16 mouse cellular contexts compared by ENCODE assay signal in genomic region chr7:80365759-80366158, GRCm38 (mm10). TPM values are rescaled to one million over a fixed set of nuclear protein-coding genes. Genes with fewer than 3 reads are reported as not detected.
DNase-seq lines count a peak whose midpoint lies in the region; ATAC-seq and TF ChIP-seq lines count a peak whose summit lies in the region.
"Had no signal": no experiment of that assay in that cellular context is flagged by ENCODE, and none has a peak within 500 bp of the region (broad histone marks: within the 10 kb centered on the region; RNA-seq: fewer than 3 reads in every experiment).

No protein-coding gene starts in this region.

- H3K4me3 ChIP-seq in lung, postnatal 0 days (ENCODE audit: low read depth, low read length) = no peak overlapping the region
- H3K4me3 ChIP-seq in lung, adult 2 months (replicated peaks; ENCODE audit: extremely low read depth, low read depth, low read length) = no peak overlapping the region
- H3K4me3 ChIP-seq: embryonic facial prominence, embryonic 13.5 days; stomach, embryonic 15.5 days had no signal

- intact Hi-C loops in heart, postnatal 14 days (cut with DNase I) = no loop called here
- intact Hi-C loops in gastrocnemius, postnatal 14 days (cut with DNase I; ENCODE audit: low total_unique reads) = no loop called here

- TF ChIP-seq EP300 in lung, postnatal 0 days (IDR thresholded peaks at IDR 0.05) = no peak

- peaks cover 8% of the 10 kb centered on the region for H3K4me1 ChIP-seq in lung, postnatal 0 days (ENCODE audit: insufficient read depth, low read depth, low read length)
- peaks cover 11% of the 10 kb centered on the region for H3K4me1 ChIP-seq in lung, adult 2 months (ENCODE audit: control insufficient read depth, insufficient read depth, low read length)

- ATAC-seq in lung, postnatal 0 days = no peak

- no peak for TF ChIP-seq CTCF in lung, postnatal 0 days (IDR thresholded peaks at IDR 0.05)
- TF ChIP-seq CTCF in lung, adult 2 months (IDR thresholded peaks at IDR 0.05; ENCODE audit: insufficient read depth, low read length) = no peak

- H3K9ac ChIP-seq in lung, postnatal 0 days (replicated peaks; ENCODE audit: low read depth) = no peak overlapping the region
- H3K9ac ChIP-seq: embryonic facial prominence, embryonic 13.5 days; hindbrain, embryonic 14.5 days; stomach, embryonic 15.5 days had no signal

- H3K36me3 ChIP-seq in lung, postnatal 0 days (ENCODE audit: insufficient read depth, low read length) = peaks cover 28% of the 10 kb centered on the region

- no peak for TF ChIP-seq POLR2A in lung, adult 2 months (IDR thresholded peaks at IDR 0.05; ENCODE audit: borderline replicate concordance, extremely low read depth, low read depth, low read length)

- WGBS in lung, postnatal 0 days = 71% methylated on average over 2 of the region's 2 CpGs
- 76% methylated on average over 2 of the region's 2 CpGs for WGBS in lung, adult 2 months

- H3K27ac ChIP-seq in lung, postnatal 0 days (ENCODE audit: low read length) = no peak overlapping the region
- H3K27ac ChIP-seq: embryonic facial prominence, embryonic 13.5 days; hindbrain, embryonic 14.5 days; stomach, embryonic 15.5 days had no signal

- H3K9me3 ChIP-seq in lung, postnatal 0 days (ENCODE audit: low read length) = no peaks in the 10 kb centered on the region
- H3K9me3 ChIP-seq: embryonic facial prominence, embryonic 13.5 days; G1E; stomach, embryonic 15.5 days had no signal

- DNase-seq in heart, postnatal 14 days = peak; percentile 55 to 66
- DNase-seq in heart, adult 9 months (ENCODE audit: low spot score in 2 of 2) = no peak
- DNase-seq in lung, postnatal 0 days (ENCODE audit: low spot score) = peak; percentile 43
- no peak for DNase-seq in lung, adult 2 months
- peak; percentile 50 for DNase-seq in gastrocnemius, postnatal 14 days
- DNase-seq in lung, postnatal 14 days = peak; percentile 45
- no peak for DNase-seq in c-Kit-positive CD71-positive TER-119-positive erythroid progenitor cells, embryonic 14.5 days (ENCODE audit: low spot score)
- DNase-seq: cerebellum, adult 11-12 months; right cerebral cortex, adult 18-20 months; spleen, adult 18-20 months; thymus, postnatal 14 days had no signal

- no peak overlapping the region for H3K4me2 ChIP-seq in lung, postnatal 0 days (replicated peaks; ENCODE audit: low read depth, low read length)
- H3K4me2 ChIP-seq: embryonic facial prominence, embryonic 13.5 days; hindbrain, embryonic 14.5 days; midbrain, embryonic 11.5 days; stomach, embryonic 15.5 days had no signal

- H3K27me3 ChIP-seq in lung, postnatal 0 days (replicated peaks; ENCODE audit: insufficient read depth, low read length) = no peaks in the 10 kb centered on the region
- H3K27me3 ChIP-seq: embryonic facial prominence, embryonic 13.5 days; stomach, embryonic 15.5 days had no signal

RNA-seq across cellular contexts. Expression of gene Man2a2, which starts 5.4 kb away (rescaled TPM):
- total RNA-seq in heart, postnatal 14 days (2021) = 10 to 100 TPM; 68.8 to 69.3 TPM
- polyA plus RNA-seq in lung, postnatal 0 days (2015; fragmentation: Nextera tagmentation; extraction: Ambion mirVana) = 8.5 and 9.6 TPM in 2 replicates
- polyA plus RNA-seq in lung, adult 2 months (2012; rRNA removed) = 93.7 and 96.3 TPM in 2 replicates
- 10 to 100 TPM; 96.8 to 97.0 TPM for total RNA-seq in gastrocnemius, postnatal 14 days (2021)

RNA-seq across cellular contexts. Expression of gene Fes, which starts 22.0 kb away (rescaled TPM):
- total RNA-seq in heart, postnatal 14 days (2021) = 10 to 100 TPM; 16.7 to 18.2 TPM
- 23.5 and 26.4 TPM in 2 replicates for polyA plus RNA-seq in lung, postnatal 0 days (2015; fragmentation: Nextera tagmentation; extraction: Ambion mirVana)
- 51.4 and 60.1 TPM in 2 replicates for polyA plus RNA-seq in lung, adult 2 months (2012; rRNA removed)
- total RNA-seq in gastrocnemius, postnatal 14 days (2021) = 1 to 10 TPM; 5.7 to 7.6 TPM

RNA-seq across cellular contexts. Expression of gene Hddc3, which starts 22.9 kb away (rescaled TPM):
- total RNA-seq in heart, postnatal 14 days (2021) = 10 to 100 TPM; 29.7 to 31.3 TPM
- polyA plus RNA-seq in lung, postnatal 0 days (2015; fragmentation: Nextera tagmentation; extraction: Ambion mirVana) = 8.5 and 9.2 TPM in 2 replicates
- 20.4 and 26.9 TPM in 2 replicates for polyA plus RNA-seq in lung, adult 2 months (2012; rRNA removed)
- 10 to 100 TPM; 34.3 to 37.2 TPM for total RNA-seq in gastrocnemius, postnatal 14 days (2021)

RNA-seq across cellular contexts. Expression of gene Unc45a, which starts 25.0 kb away (rescaled TPM):
- total RNA-seq in heart, postnatal 14 days (2021) = 10 to 100 TPM; 17.9 to 19.2 TPM
- polyA plus RNA-seq in lung, postnatal 0 days (2015; fragmentation: Nextera tagmentation; extraction: Ambion mirVana) = 30.3 and 32.9 TPM in 2 replicates
- 102 and 105 TPM in 2 replicates for polyA plus RNA-seq in lung, adult 2 months (2012; rRNA removed)
- total RNA-seq in gastrocnemius, postnatal 14 days (2021) = 10 to 100 TPM; 11.7 to 12.1 TPM

RNA-seq across cellular contexts. Expression of gene Furin, which starts 39.5 kb away (rescaled TPM):
- 100 to 1,000 TPM; 115 to 127 TPM for total RNA-seq in heart, postnatal 14 days (2021)
- 24.4 and 27.3 TPM in 2 replicates for polyA plus RNA-seq in lung, postnatal 0 days (2015; fragmentation: Nextera tagmentation; extraction: Ambion mirVana)
- polyA plus RNA-seq in lung, adult 2 months (2012; rRNA removed) = 106 and 114 TPM in 2 replicates
- 10 to 100 TPM; 49.4 to 51.9 TPM for total RNA-seq in gastrocnemius, postnatal 14 days (2021)

Comparison
In these comparisons a context has a peak if more than half of its experiments do, and no peak if none do; other contexts are left out.
1. DNase-seq: peak in heart, postnatal 14 days (2 of 2), lung, postnatal 0 days (single experiment), gastrocnemius, postnatal 14 days (single experiment) and lung, postnatal 14 days (single experiment); none in heart, adult 9 months (0 of 2), lung, adult 2 months (single experiment) and c-Kit-positive CD71-positive TER-119-positive erythroid progenitor cells, embryonic 14.5 days (single experiment).